Mouse (Mus musculus) G1E (cell line): ENCODE data around the gene Bmp8a.

Experiments used
- CTCF ChIP-seq: IDR thresholded peaks from 2 replicates; pipeline ENCODE4 v1.5.1; 2012; ENCODE audit warnings: low read depth, low read length, inconsistent platforms, mixed read lengths
- POLR2AphosphoS5 ChIP-seq: IDR thresholded peaks from 2 replicates; pipeline ENCODE4 v1.6.1; 2012; ENCODE audit warnings: low read depth, low read length, inconsistent platforms; ENCODE audit not compliant: insufficient replicate concordance
- TAL1 ChIP-seq: conservative IDR thresholded peaks from 2 replicates; pipeline ENCODE4 v1.6.1; 2012; ENCODE audit warnings: low read depth, low read length, inconsistent platforms, mixed read lengths

GRCm38 (mm10) chr4:123392187-123392586 lies 49.1 kb upstream of the Bmp8a start:
- TF ChIP-seq POLR2AphosphoS5 (no peak), CTCF (peak; percentile 42; the same call in 1 of the 2 replicates), TAL1 (no peak)
